Comparison of ENCODE assay signal across 26 mouse cellular contexts in genomic region chr9:118688248-118688647, GRCm38 (mm10).
DNase-seq lines count a peak whose midpoint lies in the region; ATAC-seq lines count a peak whose summit lies in the region.
"Had no signal": no experiment of that assay in that cellular context is flagged by ENCODE, and none has a peak within 500 bp of the region (broad histone marks: within the 10 kb centered on the region; RNA-seq: fewer than 3 reads in every experiment).

No protein-coding gene starts in this region.

- H3K27me3 ChIP-seq in embryonic facial prominence, embryonic 15.5 days: no peaks in the 10 kb centered on the region
- H3K27me3 ChIP-seq in embryonic facial prominence, embryonic 10.5 days (replicated peaks; ENCODE audit: low read depth, poor library complexity, severe bottlenecking): no peaks in the 10 kb centered on the region
- no peaks in the 10 kb centered on the region for H3K27me3 ChIP-seq in kidney, embryonic 15.5 days
- no peaks in the 10 kb centered on the region for H3K27me3 ChIP-seq in intestine, embryonic 16.5 days (replicated peaks; ENCODE audit: control insufficient read depth, insufficient read depth, low read length)
- H3K27me3 ChIP-seq: limb, embryonic 12.5 days; liver, embryonic 15.5 days; midbrain, embryonic 12.5 days; stomach, embryonic 15.5 days had no signal

- H3K9ac ChIP-seq in embryonic facial prominence, embryonic 15.5 days: no peak overlapping the region
- no peak overlapping the region for H3K9ac ChIP-seq in kidney, embryonic 15.5 days
- no peak overlapping the region for H3K9ac ChIP-seq in intestine, embryonic 16.5 days (ENCODE audit: low read depth, low read length)
- H3K9ac ChIP-seq: heart, embryonic 13.5 days; limb, embryonic 12.5 days; liver, embryonic 15.5 days; lung, embryonic 14.5 days; midbrain, embryonic 12.5 days; stomach, embryonic 15.5 days had no signal

- H3K4me3 ChIP-seq in embryonic facial prominence, embryonic 15.5 days (replicated peaks): no peak overlapping the region
- H3K4me3 ChIP-seq in embryonic facial prominence, embryonic 10.5 days: no peak overlapping the region
- no peak overlapping the region for H3K4me3 ChIP-seq in kidney, embryonic 15.5 days (replicated peaks)
- H3K4me3 ChIP-seq in intestine, embryonic 16.5 days (ENCODE audit: low read length): no peak overlapping the region
- H3K4me3 ChIP-seq: gastrocnemius, adult 2 months; heart, embryonic 13.5 days; limb, embryonic 12.5 days; liver, embryonic 15.5 days; midbrain, embryonic 12.5 days; myocyte; stomach, embryonic 15.5 days had no signal

- no peak overlapping the region for H3K4me2 ChIP-seq in embryonic facial prominence, embryonic 15.5 days (replicated peaks)
- H3K4me2 ChIP-seq in kidney, embryonic 15.5 days: no peak overlapping the region
- H3K4me2 ChIP-seq in intestine, embryonic 16.5 days (ENCODE audit: low read depth, low read length): no peak overlapping the region
- H3K4me2 ChIP-seq: heart, embryonic 13.5 days; liver, embryonic 15.5 days; lung, embryonic 14.5 days; midbrain, embryonic 12.5 days; stomach, embryonic 15.5 days had no signal

- H3K9me3 ChIP-seq in embryonic facial prominence, embryonic 15.5 days (replicated peaks): no peaks in the 10 kb centered on the region
- H3K9me3 ChIP-seq in embryonic facial prominence, embryonic 10.5 days: no peaks in the 10 kb centered on the region
- H3K9me3 ChIP-seq in kidney, embryonic 15.5 days (replicated peaks): no peaks in the 10 kb centered on the region
- H3K9me3 ChIP-seq in intestine, embryonic 16.5 days (ENCODE audit: control insufficient read depth, low read length): no peaks in the 10 kb centered on the region
- H3K9me3 ChIP-seq: heart, embryonic 13.5 days; limb, embryonic 12.5 days; liver, embryonic 15.5 days; midbrain, embryonic 12.5 days; stomach, embryonic 15.5 days had no signal

- peak overlapping the region; percentile 58; the same call in 1 of the 2 replicates for H3K27ac ChIP-seq in embryonic facial prominence, embryonic 15.5 days (replicated peaks)
- H3K27ac ChIP-seq in embryonic facial prominence, embryonic 10.5 days (replicated peaks): no peak overlapping the region
- H3K27ac ChIP-seq in kidney, embryonic 15.5 days: peak overlapping the region; percentile 76
- H3K27ac ChIP-seq in intestine, embryonic 16.5 days (ENCODE audit: low read length): 0 out of 2 replicates have a peak overlapping the region, but pooled peaks have one; percentile 21
- H3K27ac ChIP-seq: heart, embryonic 13.5 days; liver, embryonic 15.5 days; midbrain, embryonic 12.5 days had no signal

- peaks cover 42% of the 10 kb centered on the region for H3K4me1 ChIP-seq in embryonic facial prominence, embryonic 15.5 days
- peaks cover 45% of the 10 kb centered on the region for H3K4me1 ChIP-seq in embryonic facial prominence, embryonic 10.5 days
- peaks cover 35% of the 10 kb centered on the region for H3K4me1 ChIP-seq in kidney, embryonic 15.5 days
- 0 out of 2 replicates have a peak, but pooled peaks cover 7% of the 10 kb centered on the region for H3K4me1 ChIP-seq in intestine, embryonic 16.5 days (ENCODE audit: control insufficient read depth, insufficient read depth, low read length)
- H3K4me1 ChIP-seq: midbrain, embryonic 12.5 days had no signal

- H3K36me3 ChIP-seq in embryonic facial prominence, embryonic 15.5 days: peaks cover 9% of the 10 kb centered on the region; the same call in 1 of the 2 replicates
- H3K36me3 ChIP-seq in embryonic facial prominence, embryonic 10.5 days (replicated peaks): peaks cover 60% of the 10 kb centered on the region
- H3K36me3 ChIP-seq in kidney, embryonic 15.5 days: peaks cover 52% of the 10 kb centered on the region
- H3K36me3 ChIP-seq in intestine, embryonic 16.5 days (ENCODE audit: control insufficient read depth, insufficient read depth, low read length): no peaks in the 10 kb centered on the region
- H3K36me3 ChIP-seq: liver, embryonic 15.5 days; midbrain, embryonic 12.5 days had no signal

- no peak for DNase-seq in embryonic facial prominence, embryonic 10.5 days (ENCODE audit: low spot score)
- DNase-seq in kidney, adult 8-10 months: no peak
- DNase-seq in embryo, embryonic 10 days (ENCODE audit: low spot score): peak; percentile 57
- no peak for DNase-seq in lung, postnatal 4 days
- no peak for DNase-seq in adrenal gland, adult 18-20 months (ENCODE audit: low spot score in 2 of 2)
- DNase-seq: adrenal gland, adult 8-10 months; cerebellum, adult 8-10 months; cerebellum, postnatal 36 days; gastrocnemius, adult 2 months; layer of hippocampus, adult 9-11 months; lung, postnatal 14 days; retina, postnatal 1 day; right cerebral cortex, postnatal 14 days; thymus, postnatal 25 days had no signal

- no peak for ATAC-seq in embryonic facial prominence, embryonic 15.5 days (ENCODE audit: insufficient number of reproducible peaks, low FRiP score, low TSS enrichment, low read depth)
- ATAC-seq in kidney, embryonic 15.5 days (replicated peaks; ENCODE audit: low FRiP score): no peak
- no peak for ATAC-seq in intestine, embryonic 16.5 days
- ATAC-seq: activated CD4-positive, CD25-positive, alpha-beta regulatory T cell, adult 4 months; forebrain, embryonic 14.5 days had no signal

- WGBS in embryonic facial prominence, embryonic 15.5 days: 66% methylated on average over 4 of the region's 4 CpGs
- 65% methylated on average over 4 of the region's 4 CpGs for WGBS in embryonic facial prominence, embryonic 10.5 days
- 47% methylated on average over 4 of the region's 4 CpGs for WGBS in kidney, embryonic 15.5 days
- WGBS in intestine, embryonic 16.5 days: 68% methylated on average over 4 of the region's 4 CpGs
